Mouse (Mus musculus) stomach, embryonic 16.5 days (tissue): ENCODE results near the gene Det1. TPM values are rescaled to one million over a fixed set of nuclear protein-coding genes. Genes with fewer than 3 reads are reported as not detected.

Source experiments
- microRNA-seq: library from miRNA; unstranded; fragments of <30 nt; microRNA quantifications from one replicate; pipeline ENCODE4, GENCODE M21; 2016
- polyA plus RNA-seq: library from polyadenylated mRNA; unstranded; fragments of >200 nt; fragmentation: Nextera tagmentation; extraction: Ambion mirVana; gene quantifications from 2 replicates; pipeline ENCODE4 v1.2.1, GENCODE M21; 2015

The Det1 gene
- polyA plus RNA-seq, 1 experiment from 2014 or later, result 14.7 TPM

Small RNA genes lying within 50 kb of the gene (microRNA-seq; reads per million reads assigned to microRNA genes)
- 24.0 reads per million, percentile 41 among the genes with 10 or more reads in this experiment for gene Mir7-2

Other genes with a start within 250 kb of the Det1 start
- gene Ntrk3, start 109.3 kb downstream of the Det1 start, polyA plus RNA-seq, result 3.5 and 3.6 TPM in 2 replicates
- 64.0 and 65.6 TPM in 2 replicates for gene Mrps11, start 64.1 kb downstream of the Det1 start, polyA plus RNA-seq
- 54.7 and 63.2 TPM in 2 replicates for gene Mrpl46, start 63.7 kb downstream of the Det1 start, polyA plus RNA-seq
- 35.9 and 38.4 TPM in 2 replicates for gene Aen, start 48.6 kb upstream of the Det1 start, polyA plus RNA-seq
- 22.4 and 24.3 TPM in 2 replicates for gene Isg20, start 66.2 kb upstream of the Det1 start, polyA plus RNA-seq
- gene Acan, start 206.2 kb upstream of the Det1 start, polyA plus RNA-seq, result 0.45 and 0.58 TPM in 2 replicates